Mouse (Mus musculus): ENCODE measurements around the gene Gps2.

DNA sequence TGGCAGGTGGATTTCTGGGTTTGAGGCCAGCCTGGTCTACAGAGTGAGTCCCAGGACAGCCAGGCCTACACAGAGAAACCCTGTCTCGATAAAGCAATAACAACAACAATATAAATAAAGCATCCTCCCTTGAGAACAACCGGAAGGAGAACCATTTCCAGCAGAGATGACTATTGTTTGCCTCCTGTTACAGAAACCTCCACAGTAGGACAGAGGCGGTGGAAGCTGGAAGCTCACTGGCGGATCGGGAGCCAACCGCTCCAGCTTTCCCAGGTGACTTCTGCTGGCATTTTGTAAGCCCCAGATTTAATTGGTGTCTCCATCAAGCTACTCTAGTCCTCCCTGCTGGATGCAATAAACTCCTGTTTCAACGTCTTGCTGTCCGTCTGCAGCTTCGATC, 48.1 kb upstream of the Gps2 start:
- no peak for TF ChIP-seq CTCF (IDR thresholded peaks at IDR 0.05; ENCODE audit: borderline replicate concordance, control insufficient read depth, extremely low read depth, insufficient read depth, low read length, poor library complexity)
- no peak for TF ChIP-seq POLR2A (IDR thresholded peaks at IDR 0.05; ENCODE audit: control insufficient read depth, extremely low read depth, insufficient read depth, low read length, poor library complexity)

Data from thymus, adult 2 months (tissue).